Mouse (Mus musculus) C3H10T1/2 (cell line): Measurements from ENCODE around the gene Gm10406. TPM values are rescaled to one million over a fixed set of nuclear protein-coding genes. Genes with fewer than 3 reads are reported as not detected.

Experiments
- polyA plus RNA-seq, 2 experiments: library from polyadenylated mRNA; unstranded; fragments of >200 nt; fragmentation: generic; extraction: Trizol; gene quantifications; one replicate each; pipeline ENCODE4 v1.2.1; 2012; ENCODE audit warnings: missing spikeins in 2 of 2

Gm10406 gene
- polyA plus RNA-seq: not detected

DNA sequence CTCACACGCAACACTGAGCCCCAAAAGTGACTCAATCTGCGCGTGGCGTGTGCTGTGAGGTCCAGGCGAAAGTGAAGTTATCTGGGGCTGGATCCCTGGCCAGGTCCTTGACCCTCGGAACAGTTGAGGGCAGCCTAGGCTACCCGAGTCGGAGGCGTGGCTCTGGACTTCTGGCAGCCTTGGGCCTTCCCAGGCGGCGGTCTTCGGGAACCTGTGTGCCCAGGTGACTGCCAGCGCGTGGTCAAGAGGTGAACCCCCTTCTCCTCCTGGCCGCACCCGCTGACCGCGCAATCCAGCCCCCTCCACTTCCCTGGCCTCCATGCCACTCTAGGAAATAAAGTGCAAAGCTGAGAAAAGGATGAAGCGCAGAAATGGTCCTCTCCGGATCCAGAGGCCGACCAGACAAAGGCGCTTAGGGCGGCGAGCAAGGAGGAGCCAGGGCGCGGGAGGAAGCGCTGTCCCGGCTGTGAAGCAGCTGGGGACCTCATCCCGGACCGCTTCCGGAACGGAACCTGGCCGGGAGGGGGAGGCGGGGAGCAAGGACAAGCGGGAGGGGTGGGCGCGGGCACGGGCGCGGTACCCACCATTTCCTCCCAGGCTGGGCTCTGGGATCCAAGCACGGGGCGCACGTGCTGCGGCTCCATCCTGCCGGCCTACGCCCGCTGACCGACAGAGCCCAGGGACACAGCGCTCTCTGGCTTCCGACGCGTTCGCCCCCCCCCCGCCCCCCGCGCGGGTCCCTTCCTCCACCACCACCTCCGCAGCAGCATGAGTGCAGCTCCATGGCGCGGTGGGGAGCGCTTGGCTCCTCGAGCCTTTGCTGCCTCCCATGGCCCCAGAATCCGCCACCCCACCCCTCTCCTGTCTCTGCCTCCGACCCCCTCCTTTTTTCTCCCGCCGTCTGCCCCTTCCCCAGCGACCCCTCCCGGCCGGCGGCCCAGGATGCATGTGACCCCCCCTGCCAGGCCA, at the start of gene Gm10406:
Gene Gm10406, minus strand, starts transcription at position 669 of the 969 bp plus-strand sequence.

DNA sequence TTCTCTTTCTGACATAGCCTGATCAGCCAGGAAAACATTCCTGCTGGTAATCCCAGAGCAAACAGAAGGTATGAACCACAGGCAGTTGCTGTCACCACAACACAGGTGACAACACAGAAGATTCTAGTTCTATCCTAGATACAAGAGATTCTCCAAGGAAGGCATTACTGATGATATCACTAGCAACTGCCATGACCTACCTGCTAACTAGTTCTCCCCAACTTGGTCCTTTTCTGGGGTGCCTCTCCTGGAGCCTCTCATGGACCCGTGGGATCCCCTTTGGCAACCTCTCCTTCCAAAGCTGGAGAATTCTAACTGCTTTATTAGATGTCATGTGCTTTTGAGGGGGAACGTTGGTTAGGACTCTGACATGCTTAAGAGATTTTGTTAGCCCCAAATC, 17.6 kb upstream of the Gm10406 start, which contains the start of gene Gm3685:
Gene Gm3685, minus strand, starts transcription at position 101 of the 400 bp plus-strand sequence.

DNA sequence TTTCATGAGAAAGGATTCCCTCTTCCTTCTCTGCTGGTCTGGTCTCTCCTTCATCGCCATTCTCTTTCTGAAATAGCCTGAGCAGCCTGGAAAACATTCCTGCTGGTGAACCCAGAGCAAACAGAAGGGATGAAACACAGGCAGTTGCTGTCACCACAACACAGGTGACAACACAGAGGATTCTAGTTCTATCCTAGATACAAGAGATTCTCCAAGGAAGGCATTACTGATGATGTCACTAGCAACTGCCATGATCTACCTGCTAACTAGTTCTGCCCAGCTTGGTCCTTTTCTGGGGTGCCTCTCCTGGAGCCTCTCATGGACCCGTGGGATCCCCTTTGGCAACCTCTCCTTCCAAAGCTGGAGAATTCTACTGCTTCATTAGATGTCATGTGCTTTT, 53.5 kb downstream of the Gm10406 start, which contains the start of gene Gm6356:
Gene Gm6356, minus strand, starts transcription at position 101 of the 400 bp plus-strand sequence.

Other genes with a start within 250 kb of the Gm10406 start
- not detected for gene Gm3642, start 187.1 kb downstream of the Gm10406 start, polyA plus RNA-seq
- not detected for gene Gm3667, start 137.5 kb downstream of the Gm10406 start, polyA plus RNA-seq
- not detected for gene Gm6356, start 53.6 kb downstream of the Gm10406 start, polyA plus RNA-seq
- not detected for gene Gm3685, start 17.5 kb upstream of the Gm10406 start, polyA plus RNA-seq
- gene Gm3696, start 73.2 kb upstream of the Gm10406 start, polyA plus RNA-seq: not detected
- gene Gm6676, start 98.0 kb upstream of the Gm10406 start, polyA plus RNA-seq: not detected
- not detected for gene Gm3512, start 147.1 kb upstream of the Gm10406 start, polyA plus RNA-seq
- not detected for gene Gm16434, start 167.1 kb upstream of the Gm10406 start, polyA plus RNA-seq
- gene Gm3727, start 237.3 kb upstream of the Gm10406 start, polyA plus RNA-seq: not detected